Mouse (Mus musculus) embryonic facial prominence, embryonic 15.5 days (tissue): ENCODE measurements around the gene Wdfy3. TPM values are rescaled to one million over a fixed set of nuclear protein-coding genes. Genes with fewer than 3 reads are reported as not detected.

Experiments
- ATAC-seq: fragments of 200-750 bp; cut with Nextera tagmentation; 2 replicates; pipeline ENCODE4 v1.8.0; 2017; ENCODE audit warnings: low read depth, moderate TSS enrichment; ENCODE audit not compliant: insufficient number of reproducible peaks, low FRiP score, low TSS enrichment
- H3K27ac ChIP-seq: fragments of 300-500 bp; sonication (generic); replicated peaks from 2 replicates; pipeline ENCODE4 v1.5.1; 2015; ENCODE audit warnings: mild to moderate bottlenecking, inconsistent platforms
- H3K27me3 ChIP-seq: fragments of 300-500 bp; sonication (generic); 2 replicates; pipeline ENCODE4 v1.6.1; 2015; ENCODE audit warnings: inconsistent platforms
- H3K36me3 ChIP-seq: fragments of 300-500 bp; sonication (generic); 2 replicates; pipeline ENCODE4 v1.6.1; 2015; ENCODE audit warnings: mild to moderate bottlenecking, inconsistent platforms
- H3K4me1 ChIP-seq: fragments of 300-500 bp; sonication (generic); 2 replicates; pipeline ENCODE4 v1.6.1; 2015; ENCODE audit warnings: inconsistent platforms
- H3K4me2 ChIP-seq: fragments of 300-500 bp; sonication (generic); replicated peaks from 2 replicates; pipeline ENCODE4 v1.6.1; 2015; ENCODE audit warnings: mild to moderate bottlenecking, inconsistent platforms
- H3K4me3 ChIP-seq: fragments of 300-500 bp; sonication (generic); replicated peaks from 2 replicates; pipeline ENCODE4 v1.5.1; 2015; ENCODE audit warnings: mild to moderate bottlenecking, inconsistent platforms
- H3K9ac ChIP-seq: fragments of 300-500 bp; sonication (generic); 2 replicates; pipeline ENCODE4 v1.6.1; 2015; ENCODE audit warnings: inconsistent platforms
- H3K9me3 ChIP-seq: fragments of 300-500 bp; sonication (generic); replicated peaks from 2 replicates; pipeline ENCODE4 v1.6.1; 2016; ENCODE audit warnings: inconsistent platforms
- WGBS: fragments of 180-500 bp; shearing (Covaris S2); methylation state at CpG from one replicate; pipeline ENCODE4 v1.1.7; 2015; 5-methylcytosine and 5-hydroxymethylcytosine counted together
- polyA plus RNA-seq: library from polyadenylated mRNA; unstranded; fragments of >200 nt; fragmentation: Nextera tagmentation; extraction: Ambion mirVana; gene quantifications from 2 replicates; pipeline ENCODE4 v1.2.1, GENCODE M21; 2015

The Wdfy3 gene
- polyA plus RNA-seq, 1 experiment from 2014 or later = 16.4 TPM

GRCm38 (mm10) chr5:101802358-101803022 lies 267.2 kb downstream of the Wdfy3 start:
- Histone ChIP-seq H3K9ac (no peak overlapping the region), H3K4me2 (no peak overlapping the region), H3K27ac (no peak overlapping the region), H3K9me3 (no peaks in the 10 kb centered on the region), H3K4me1 (no peaks in the 10 kb centered on the region), H3K27me3 (no peaks in the 10 kb centered on the region), H3K4me3 (no peak overlapping the region), H3K36me3 (no peaks in the 10 kb centered on the region)
- ATAC-seq = no peak; the same call in 1 of the 2 replicates
- 70% methylated on average over 9 of the region's 9 CpGs for WGBS

- H3K9me3 ChIP-seq = no peaks in the 10 kb centered on the region
- no peaks in the 10 kb centered on the region for H3K27me3 ChIP-seq
- no peaks in the 10 kb centered on the region for H3K4me1 ChIP-seq
- 73% methylated on average over 2 of the region's 2 CpGs for WGBS
- no peak for ATAC-seq
- H3K27ac ChIP-seq = no peak overlapping the region
- no peaks in the 10 kb centered on the region for H3K36me3 ChIP-seq
- no peak overlapping the region for H3K4me2 ChIP-seq
- no peak overlapping the region for H3K9ac ChIP-seq
- H3K4me3 ChIP-seq = no peak overlapping the region
Observed at GRCm38 (mm10) chr5:101801891-101802290, 267.8 kb downstream of the Wdfy3 start.

- 63% methylated on average over 4 of the region's 4 CpGs for WGBS
- H3K9me3 ChIP-seq = no peaks in the 10 kb centered on the region
- no peak overlapping the region for H3K9ac ChIP-seq
- no peaks in the 10 kb centered on the region for H3K36me3 ChIP-seq
- no peaks in the 10 kb centered on the region for H3K4me1 ChIP-seq
- no peak overlapping the region for H3K27ac ChIP-seq
- ATAC-seq = no peak
- no peak overlapping the region for H3K4me3 ChIP-seq
- H3K27me3 ChIP-seq = no peaks in the 10 kb centered on the region
- H3K4me2 ChIP-seq = no peak overlapping the region
Observed at GRCm38 (mm10) chr5:101792665-101793064, 277.1 kb downstream of the Wdfy3 start.

- ATAC-seq = no peak
- H3K4me2 ChIP-seq = no peak overlapping the region
- H3K27ac ChIP-seq = no peak overlapping the region
- no peaks in the 10 kb centered on the region for H3K36me3 ChIP-seq
- H3K4me1 ChIP-seq = no peaks in the 10 kb centered on the region
- no peaks in the 10 kb centered on the region for H3K9me3 ChIP-seq
- WGBS = 59% methylated on average over 5 of the region's 5 CpGs
- no peak overlapping the region for H3K4me3 ChIP-seq
- H3K9ac ChIP-seq = no peak overlapping the region
- no peaks in the 10 kb centered on the region for H3K27me3 ChIP-seq
Observed at GRCm38 (mm10) chr5:101790560-101790959, 279.2 kb downstream of the Wdfy3 start.

GRCm38 (mm10) chr5:101789770-101790169 lies 280.0 kb downstream of the Wdfy3 start:
- no peaks in the 10 kb centered on the region for H3K27me3 ChIP-seq

GRCm38 (mm10) chr5:101785921-101786614 lies 283.7 kb downstream of the Wdfy3 start:
- Histone ChIP-seq H3K36me3 (no peaks in the 10 kb centered on the region), H3K4me2 (no peak overlapping the region), H3K27ac (no peak overlapping the region), H3K9me3 (no peaks in the 10 kb centered on the region), H3K9ac (no peak overlapping the region), H3K4me3 (no peak overlapping the region), H3K27me3 (no peaks in the 10 kb centered on the region), H3K4me1 (no peaks in the 10 kb centered on the region; the same call in 1 of the 2 replicates)
- WGBS = 68% methylated on average over 4 of the region's 4 CpGs
- no peak for ATAC-seq

More at GRCm38 (mm10) chr5:101789770-101790169, 280.0 kb downstream of the Wdfy3 start:
- no peaks in the 10 kb centered on the region for H3K9me3 ChIP-seq
- no peak overlapping the region for H3K27ac ChIP-seq
- no peak overlapping the region for H3K4me3 ChIP-seq
- no peaks in the 10 kb centered on the region for H3K4me1 ChIP-seq
- no peaks in the 10 kb centered on the region for H3K36me3 ChIP-seq
- H3K4me2 ChIP-seq = no peak overlapping the region
- H3K9ac ChIP-seq = no peak overlapping the region
- ATAC-seq = no peak

GRCm38 (mm10) chr5:101784787-101785186 lies 284.9 kb downstream of the Wdfy3 start:
- H3K4me1 ChIP-seq = no peaks in the 10 kb centered on the region; the same call in 1 of the 2 replicates
- WGBS = 89% methylated on average over 2 of the region's 2 CpGs
- H3K27ac ChIP-seq = no peak overlapping the region
- no peak overlapping the region for H3K4me3 ChIP-seq
- H3K27me3 ChIP-seq = no peaks in the 10 kb centered on the region
- H3K36me3 ChIP-seq = no peaks in the 10 kb centered on the region
- no peak overlapping the region for H3K9ac ChIP-seq
- H3K9me3 ChIP-seq = no peaks in the 10 kb centered on the region
- ATAC-seq = no peak
- H3K4me2 ChIP-seq = no peak overlapping the region

GRCm38 (mm10) chr5:101784328-101784727 lies 285.4 kb downstream of the Wdfy3 start:
- no peak for ATAC-seq

More at GRCm38 (mm10) chr5:101784328-101784727, 285.4 kb downstream of the Wdfy3 start:
- Histone ChIP-seq H3K4me3 (no peak overlapping the region), H3K27me3 (no peaks in the 10 kb centered on the region), H3K36me3 (no peaks in the 10 kb centered on the region), H3K9me3 (no peaks in the 10 kb centered on the region), H3K9ac (no peak overlapping the region), H3K4me1 (no peaks in the 10 kb centered on the region; the same call in 1 of the 2 replicates), H3K4me2 (no peak overlapping the region), H3K27ac (no peak overlapping the region)
- WGBS = 59% methylated on average over 3 of the region's 3 CpGs
